Mouse (Mus musculus): ENCODE measurements around the gene Tcf7l2. TPM values are rescaled to one million over a fixed set of nuclear protein-coding genes. Genes with fewer than 3 reads are reported as not detected.

Tcf7l2 gene
- polyA plus RNA-seq, 1 experiment from 2014 or later = 166 TPM

- WGBS = 61% methylated on average over 4 of the region's 4 CpGs
- peak; percentile 40 for DNase-seq (ENCODE audit: low spot score)
- Histone ChIP-seq H3K36me3 (peaks cover 50% of the 10 kb centered on the region), H3K27me3 (ENCODE audit: low read depth, poor library complexity, severe bottlenecking) (no peaks in the 10 kb centered on the region), H3K27ac (peak overlapping the region; percentile 54; the same call in 1 of the 2 replicates), H3K4me3 (no peak overlapping the region), H3K9me3 (replicated peaks) (no peaks in the 10 kb centered on the region), H3K4me1 (peaks cover 63% of the 10 kb centered on the region)
Measured at GRCm38 (mm10) chr19:55832122-55832521, 90.5 kb downstream of the Tcf7l2 start.

GRCm38 (mm10) chr19:55833807-55834385 is 92.3 kb downstream of the Tcf7l2 start:
- 95% methylated on average over 4 of the region's 4 CpGs for WGBS
- H3K27ac ChIP-seq = no peak overlapping the region

GRCm38 (mm10) chr19:55836930-55837687 is 95.5 kb downstream of the Tcf7l2 start:
- no peak overlapping the region for H3K4me3 ChIP-seq
- H3K27ac ChIP-seq = no peak overlapping the region; the same call in 1 of the 2 replicates
- 90% methylated on average over 5 of the region's 5 CpGs for WGBS
- no peak for DNase-seq (ENCODE audit: low spot score)
- H3K36me3 ChIP-seq = peaks cover 29% of the 10 kb centered on the region
- no peaks in the 10 kb centered on the region for H3K9me3 ChIP-seq (replicated peaks)
- no peaks in the 10 kb centered on the region for H3K27me3 ChIP-seq (ENCODE audit: low read depth, poor library complexity, severe bottlenecking)
- peaks cover 71% of the 10 kb centered on the region for H3K4me1 ChIP-seq

More at GRCm38 (mm10) chr19:55833807-55834385, 92.3 kb downstream of the Tcf7l2 start:
- Histone ChIP-seq H3K27me3 (ENCODE audit: low read depth, poor library complexity, severe bottlenecking) (no peaks in the 10 kb centered on the region), H3K9me3 (replicated peaks) (no peaks in the 10 kb centered on the region), H3K36me3 (peaks cover 35% of the 10 kb centered on the region), H3K4me1 (peaks cover 65% of the 10 kb centered on the region), H3K4me3 (no peak overlapping the region)
- no peak for DNase-seq (ENCODE audit: low spot score)

GRCm38 (mm10) chr19:55837924-55838323 is 96.3 kb downstream of the Tcf7l2 start:
- Histone ChIP-seq H3K27ac (peak overlapping the region; percentile 56), H3K4me3 (no peak overlapping the region), H3K27me3 (ENCODE audit: low read depth, poor library complexity, severe bottlenecking) (no peaks in the 10 kb centered on the region), H3K36me3 (peaks cover 25% of the 10 kb centered on the region), H3K4me1 (peaks cover 68% of the 10 kb centered on the region), H3K9me3 (replicated peaks) (no peaks in the 10 kb centered on the region)
- DNase-seq (ENCODE audit: low spot score) = no peak
- WGBS = 50% methylated on average over 9 of the region's 9 CpGs

- Histone ChIP-seq H3K9me3 (replicated peaks) (no peaks in the 10 kb centered on the region), H3K36me3 (peaks cover 19% of the 10 kb centered on the region), H3K27me3 (ENCODE audit: low read depth, poor library complexity, severe bottlenecking) (no peaks in the 10 kb centered on the region), H3K4me1 (peaks cover 74% of the 10 kb centered on the region), H3K4me3 (no peak overlapping the region), H3K27ac (peak overlapping the region; percentile 56)
- no peak for DNase-seq (ENCODE audit: low spot score)
- 73% methylated on average over 5 of the region's 5 CpGs for WGBS
Measured at GRCm38 (mm10) chr19:55838389-55839035, 96.9 kb downstream of the Tcf7l2 start.

GRCm38 (mm10) chr19:55839036-55839555 is 97.5 kb downstream of the Tcf7l2 start:
- no peak for DNase-seq (ENCODE audit: low spot score)
- H3K36me3 ChIP-seq = peaks cover 14% of the 10 kb centered on the region
- H3K4me3 ChIP-seq = no peak overlapping the region
- H3K9me3 ChIP-seq (replicated peaks) = no peaks in the 10 kb centered on the region
- H3K4me1 ChIP-seq = peaks cover 80% of the 10 kb centered on the region
- no peaks in the 10 kb centered on the region for H3K27me3 ChIP-seq (ENCODE audit: low read depth, poor library complexity, severe bottlenecking)
- 74% methylated on average over 10 of the region's 10 CpGs for WGBS
- peak overlapping the region; percentile 56 for H3K27ac ChIP-seq

- 79% methylated on average over 10 of the region's 10 CpGs for WGBS
- no peaks in the 10 kb centered on the region for H3K9me3 ChIP-seq (replicated peaks)
- peaks cover 89% of the 10 kb centered on the region for H3K4me1 ChIP-seq
- H3K27me3 ChIP-seq (ENCODE audit: low read depth, poor library complexity, severe bottlenecking) = no peaks in the 10 kb centered on the region
- peaks cover 13% of the 10 kb centered on the region for H3K36me3 ChIP-seq
- H3K27ac ChIP-seq = peak overlapping the region; percentile 46; the same call in 1 of the 2 replicates
- no peak for DNase-seq (ENCODE audit: low spot score)
- H3K4me3 ChIP-seq = no peak overlapping the region
Measured at GRCm38 (mm10) chr19:55840499-55841121, 99.0 kb downstream of the Tcf7l2 start.

GRCm38 (mm10) chr19:55842046-55842445 is 100.4 kb downstream of the Tcf7l2 start:
- Histone ChIP-seq H3K36me3 (peaks cover 16% of the 10 kb centered on the region), H3K9me3 (replicated peaks) (no peaks in the 10 kb centered on the region), H3K27me3 (ENCODE audit: low read depth, poor library complexity, severe bottlenecking) (no peaks in the 10 kb centered on the region), H3K4me1 (peaks cover 79% of the 10 kb centered on the region), H3K27ac (no peak overlapping the region), H3K4me3 (no peak overlapping the region)
- WGBS = 41% methylated on average over 7 of the region's 7 CpGs
- no peak for DNase-seq (ENCODE audit: low spot score)

- Histone ChIP-seq H3K27me3 (ENCODE audit: low read depth, poor library complexity, severe bottlenecking) (no peaks in the 10 kb centered on the region), H3K36me3 (peaks cover 23% of the 10 kb centered on the region), H3K9me3 (replicated peaks) (no peaks in the 10 kb centered on the region), H3K27ac (peak overlapping the region; percentile 46; the same call in 1 of the 2 replicates), H3K4me3 (no peak overlapping the region), H3K4me1 (peaks cover 70% of the 10 kb centered on the region)
- WGBS = 85% methylated on average over 11 of the region's 11 CpGs
- DNase-seq (ENCODE audit: low spot score) = no peak
Measured at GRCm38 (mm10) chr19:55843111-55843887, 101.7 kb downstream of the Tcf7l2 start.

- Histone ChIP-seq H3K27ac (no peak overlapping the region), H3K4me1 (peaks cover 48% of the 10 kb centered on the region), H3K36me3 (peaks cover 22% of the 10 kb centered on the region)
Measured at GRCm38 (mm10) chr19:55845702-55846101, 104.1 kb downstream of the Tcf7l2 start.

GRCm38 (mm10) chr19:55846256-55846655 is 104.6 kb downstream of the Tcf7l2 start:
- no peak overlapping the region for H3K27ac ChIP-seq
- peaks cover 47% of the 10 kb centered on the region for H3K4me1 ChIP-seq
- H3K4me3 ChIP-seq = no peak overlapping the region
- H3K27me3 ChIP-seq (ENCODE audit: low read depth, poor library complexity, severe bottlenecking) = peaks cover 8% of the 10 kb centered on the region; the same call in 1 of the 2 replicates
- DNase-seq (ENCODE audit: low spot score) = no peak
- H3K9me3 ChIP-seq (replicated peaks) = no peaks in the 10 kb centered on the region
- peaks cover 22% of the 10 kb centered on the region for H3K36me3 ChIP-seq
- WGBS = 88% methylated on average over 6 of the region's 6 CpGs

More at GRCm38 (mm10) chr19:55845702-55846101, 104.1 kb downstream of the Tcf7l2 start:
- Histone ChIP-seq H3K4me3 (no peak overlapping the region), H3K27me3 (ENCODE audit: low read depth, poor library complexity, severe bottlenecking) (peaks cover 8% of the 10 kb centered on the region; the same call in 1 of the 2 replicates), H3K9me3 (replicated peaks) (no peaks in the 10 kb centered on the region)
- DNase-seq (ENCODE audit: low spot score) = no peak
- 90% methylated on average over 2 of the region's 2 CpGs for WGBS

- no peak for DNase-seq (ENCODE audit: low spot score)
- H3K4me1 ChIP-seq = peaks cover 45% of the 10 kb centered on the region
- 74% methylated on average over 4 of the region's 4 CpGs for WGBS
- no peaks in the 10 kb centered on the region for H3K9me3 ChIP-seq (replicated peaks)
- H3K4me3 ChIP-seq = no peak overlapping the region
- H3K36me3 ChIP-seq = peaks cover 26% of the 10 kb centered on the region
- H3K27ac ChIP-seq = no peak overlapping the region
- H3K27me3 ChIP-seq (ENCODE audit: low read depth, poor library complexity, severe bottlenecking) = peaks cover 8% of the 10 kb centered on the region; the same call in 1 of the 2 replicates
Measured at GRCm38 (mm10) chr19:55847043-55847442, 105.4 kb downstream of the Tcf7l2 start.

Measured in limb, embryonic 10.5 days (tissue).